Mouse (Mus musculus): ENCODE results near the gene Atxn2.

Atxn2 gene

GRCm38 (mm10) chr5:121861964-121862363 is 150.8 kb downstream of the Atxn2 start:
- no peak for DNase-seq

- no peak for DNase-seq
Observed at GRCm38 (mm10) chr5:121864330-121864729, 153.2 kb downstream of the Atxn2 start.

Data from cerebellum, postnatal 25 days (tissue).